Mouse (Mus musculus) lung, postnatal 0 days (tissue): ENCODE results near the gene Aknad1. TPM values are rescaled to one million over a fixed set of nuclear protein-coding genes. Genes with fewer than 3 reads are reported as not detected.

Experiments used
- ATAC-seq: fragments of 200-750 bp; cut with Nextera tagmentation; 2 replicates; pipeline ENCODE4 v1.8.0; 2017; ENCODE audit warnings: moderate library complexity
- DNase-seq: peaks from one replicate; pipeline ENCODE4 v3.0.0-alpha.2; 2016; ENCODE audit warnings: low spot score
- H3K27ac ChIP-seq: fragments of 300-500 bp; sonication (generic); 2 replicates; pipeline ENCODE4 v1.5.1; 2014; ENCODE audit warnings: antibody characterized with exemption, mild to moderate bottlenecking, low read length, mixed read lengths
- H3K27me3 ChIP-seq: fragments of 300-500 bp; sonication (generic); replicated peaks from 2 replicates; pipeline ENCODE4 v1.6.1; 2014; ENCODE audit warnings: low read length, mixed read lengths; ENCODE audit not compliant: insufficient read depth
- H3K36me3 ChIP-seq: fragments of 300-500 bp; sonication (generic); 2 replicates; pipeline ENCODE4 v1.6.1; 2014; ENCODE audit warnings: low read length, mixed read lengths; ENCODE audit not compliant: insufficient read depth
- H3K4me1 ChIP-seq: fragments of 300-500 bp; sonication (generic); 2 replicates; pipeline ENCODE4 v1.6.1; 2014; ENCODE audit warnings: antibody characterized with exemption, low read depth, low read length, mixed read lengths; ENCODE audit not compliant: insufficient read depth
- H3K4me2 ChIP-seq: fragments of 300-500 bp; sonication (generic); replicated peaks from 2 replicates; pipeline ENCODE4 v1.6.1; 2014; ENCODE audit warnings: low read depth, mild to moderate bottlenecking, low read length, moderate library complexity, mixed read lengths
- H3K4me3 ChIP-seq: fragments of 300-500 bp; sonication (generic); 2 replicates; pipeline ENCODE4 v1.5.1; 2014; ENCODE audit warnings: low read depth, low read length
- H3K9ac ChIP-seq: fragments of 300-500 bp; sonication (generic); replicated peaks from 2 replicates; pipeline ENCODE4 v1.6.1; 2014; ENCODE audit warnings: low read depth, mild to moderate bottlenecking
- H3K9me3 ChIP-seq: fragments of 300-500 bp; sonication (generic); 2 replicates; pipeline ENCODE4 v1.6.1; 2016; ENCODE audit warnings: low read length, mixed read lengths
- CTCF ChIP-seq: IDR thresholded peaks from 2 replicates; pipeline ENCODE4 v1.5.1; 2016; ENCODE audit warnings: antibody characterized with exemption, mild to moderate bottlenecking
- EP300 ChIP-seq: IDR thresholded peaks from 2 replicates; pipeline ENCODE4 v1.6.1; 2016; ENCODE audit warnings: antibody characterized with exemption, mild to moderate bottlenecking, control low read depth
- WGBS: fragments of 180-500 bp; shearing (Covaris S2); extraction: QIAGEN DNeasy Blood & Tissue Kit; methylation state at CpG from one replicate; pipeline ENCODE4 v1.1.7; 2014; 5-methylcytosine and 5-hydroxymethylcytosine counted together
- polyA plus RNA-seq: library from polyadenylated mRNA; unstranded; fragments of >200 nt; fragmentation: Nextera tagmentation; extraction: Ambion mirVana; gene quantifications from 2 replicates; pipeline ENCODE4 v1.2.1, GENCODE M21; 2015

The Aknad1 gene
- polyA plus RNA-seq, 1 experiment from 2014 or later = 0.21 TPM

DNA sequence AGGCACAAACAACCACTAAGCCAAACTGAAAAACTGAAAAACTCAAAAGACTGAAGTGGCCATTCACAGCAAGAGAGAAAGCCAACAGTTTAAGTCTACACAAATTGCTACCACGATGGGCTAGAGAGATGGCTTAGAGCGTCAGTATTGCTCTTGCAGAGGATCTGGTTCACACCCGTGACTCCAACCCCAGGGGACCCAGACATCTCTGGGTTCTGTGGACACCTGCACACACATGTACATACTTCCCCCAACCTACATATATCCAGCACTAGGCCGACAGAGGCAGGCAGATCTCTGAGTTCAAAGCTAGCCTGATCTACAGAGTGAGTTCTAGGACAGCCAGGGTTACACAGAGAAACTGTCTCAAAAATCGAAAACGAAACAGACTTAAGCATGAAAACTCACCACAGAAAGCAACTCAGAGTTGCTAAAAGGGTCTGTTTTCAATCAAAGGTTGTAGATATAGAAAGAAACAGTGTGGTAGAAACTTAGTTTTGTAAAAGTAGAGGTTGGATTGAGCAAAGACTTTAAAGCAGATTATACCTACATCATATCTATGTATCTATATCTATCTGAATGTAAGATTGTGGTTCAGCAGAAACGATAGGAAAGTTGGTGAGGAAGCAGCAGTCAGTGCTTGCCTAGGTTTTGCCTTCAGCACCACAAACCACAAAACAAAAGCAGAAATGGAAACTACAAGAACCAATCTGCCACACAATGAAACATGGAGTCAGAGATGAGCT lies 56.3 kb downstream of the Aknad1 start:
- no peak for TF ChIP-seq CTCF
- no peak for TF ChIP-seq EP300
- no peak for DNase-seq
- no peak overlapping the region for H3K4me3 ChIP-seq
- peaks cover 32% of the 10 kb centered on the region for H3K36me3 ChIP-seq
- H3K27me3 ChIP-seq = no peaks in the 10 kb centered on the region
- WGBS = 90% methylated on average over 7 of the region's 7 CpGs
- no peak overlapping the region for H3K9ac ChIP-seq
- H3K9me3 ChIP-seq = no peaks in the 10 kb centered on the region
- ATAC-seq = no peak
- no peak overlapping the region for H3K27ac ChIP-seq
- H3K4me1 ChIP-seq = no peaks in the 10 kb centered on the region
- H3K4me2 ChIP-seq = no peak overlapping the region

DNA sequence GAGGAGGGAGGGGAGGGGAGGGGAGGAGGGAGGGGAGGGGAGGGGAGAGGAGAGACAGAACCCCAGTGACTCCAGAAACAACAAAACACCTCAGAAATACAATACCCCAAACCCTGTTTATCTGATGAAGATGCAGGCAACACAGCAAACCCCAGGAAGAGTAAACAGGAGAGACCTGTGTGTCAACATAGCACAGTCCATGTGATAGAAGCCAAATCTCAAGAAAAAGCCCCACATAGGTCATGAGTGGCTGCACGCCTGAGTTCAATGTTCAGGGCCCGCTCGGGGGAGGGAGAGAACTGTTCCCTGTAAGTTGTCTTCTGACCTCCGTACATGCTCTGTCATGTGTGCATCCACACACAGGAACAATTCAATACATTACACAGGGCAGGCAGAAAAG lies 56.9 kb downstream of the Aknad1 start:
- H3K27me3 ChIP-seq = no peaks in the 10 kb centered on the region
- ATAC-seq (no peak), DNase-seq (no peak)
- no peak overlapping the region for H3K4me2 ChIP-seq
- TF ChIP-seq EP300 = no peak
- TF ChIP-seq CTCF = no peak
- H3K27ac ChIP-seq = no peak overlapping the region
- no peaks in the 10 kb centered on the region for H3K9me3 ChIP-seq
- no peak overlapping the region for H3K4me3 ChIP-seq
- WGBS = 89% methylated on average over 4 of the region's 4 CpGs
- no peak overlapping the region for H3K9ac ChIP-seq
- peaks cover 38% of the 10 kb centered on the region for H3K36me3 ChIP-seq
- no peaks in the 10 kb centered on the region for H3K4me1 ChIP-seq

DNA sequence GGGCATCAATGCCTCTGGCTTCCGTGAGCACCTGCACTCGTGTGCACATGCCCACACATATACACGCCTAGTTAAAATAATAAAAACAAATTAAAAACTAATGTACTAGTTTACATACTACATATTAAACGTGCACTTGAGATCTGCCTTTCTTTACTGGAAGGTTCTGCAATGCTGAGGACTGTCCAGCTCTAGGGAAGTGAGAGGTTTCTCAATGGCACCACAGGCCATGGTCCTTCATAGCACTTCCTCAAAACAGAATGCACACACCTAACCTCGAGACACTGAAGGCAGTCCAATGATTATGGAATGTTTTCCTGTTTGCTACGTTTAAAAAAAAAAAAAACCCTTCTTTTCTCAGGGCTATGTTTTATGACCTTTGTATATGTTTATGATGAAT lies 58.3 kb downstream of the Aknad1 start:
- Histone ChIP-seq H3K27me3 (no peaks in the 10 kb centered on the region), H3K9ac (no peak overlapping the region), H3K4me2 (no peak overlapping the region), H3K27ac (no peak overlapping the region), H3K4me1 (no peaks in the 10 kb centered on the region), H3K36me3 (peaks cover 40% of the 10 kb centered on the region), H3K4me3 (no peak overlapping the region), H3K9me3 (no peaks in the 10 kb centered on the region)
- no peak for TF ChIP-seq CTCF
- DNase-seq (peak; percentile 20), ATAC-seq (no peak)
- 81% methylated on average over 6 of the region's 6 CpGs for WGBS

DNA sequence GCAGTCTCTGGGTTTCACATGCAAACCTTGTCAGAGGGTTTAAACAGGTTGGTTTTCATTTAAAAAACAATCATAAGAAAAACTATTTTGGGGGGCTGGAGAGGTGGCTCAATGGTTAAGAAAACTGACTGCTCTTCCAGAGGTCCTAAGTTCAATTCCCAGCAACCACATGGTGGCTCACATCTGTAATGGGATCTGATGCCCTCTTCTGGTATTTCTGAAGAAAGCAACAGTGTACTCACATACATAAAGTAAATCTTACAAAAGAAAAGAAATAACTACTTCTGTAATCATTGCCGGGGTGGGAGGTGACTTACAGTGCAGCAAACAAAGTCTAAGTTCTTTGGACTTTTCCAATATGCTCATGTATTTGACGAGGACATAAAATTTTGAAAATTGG lies 58.9 kb downstream of the Aknad1 start:
- Histone ChIP-seq H3K9me3 (no peaks in the 10 kb centered on the region), H3K27me3 (no peaks in the 10 kb centered on the region), H3K27ac (no peak overlapping the region), H3K4me3 (no peak overlapping the region), H3K36me3 (peaks cover 45% of the 10 kb centered on the region), H3K4me2 (no peak overlapping the region), H3K4me1 (no peaks in the 10 kb centered on the region), H3K9ac (no peak overlapping the region)
- whole genome bisulfite sequencing = 77% methylated on average over 2 of the region's 2 CpGs
- ATAC-seq = no peak
- no peak for TF ChIP-seq EP300
- TF ChIP-seq CTCF = peak; percentile 48
- DNase-seq = peak; percentile 37

DNA sequence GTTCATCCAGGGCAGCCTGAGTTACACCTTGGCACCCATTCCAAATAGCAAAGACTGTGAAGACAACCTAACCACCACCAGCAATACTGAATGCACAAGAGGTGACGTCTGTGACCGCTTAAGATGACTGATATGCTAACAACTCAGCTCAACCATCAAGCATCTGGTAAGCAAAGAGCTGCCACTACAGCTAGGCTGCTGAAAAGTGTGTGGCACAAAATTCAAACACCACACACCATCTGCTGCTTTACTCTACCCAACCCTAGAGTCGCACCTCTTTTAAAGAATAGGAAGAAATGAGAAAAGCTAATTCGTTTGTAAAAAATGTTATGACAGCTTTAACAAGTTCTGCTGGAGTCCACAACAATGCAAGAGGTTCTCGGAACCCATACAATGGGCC lies 66.2 kb downstream of the Aknad1 start:
- peaks cover 36% of the 10 kb centered on the region for H3K36me3 ChIP-seq
- WGBS = 87% methylated on average over 5 of the region's 5 CpGs

DNA sequence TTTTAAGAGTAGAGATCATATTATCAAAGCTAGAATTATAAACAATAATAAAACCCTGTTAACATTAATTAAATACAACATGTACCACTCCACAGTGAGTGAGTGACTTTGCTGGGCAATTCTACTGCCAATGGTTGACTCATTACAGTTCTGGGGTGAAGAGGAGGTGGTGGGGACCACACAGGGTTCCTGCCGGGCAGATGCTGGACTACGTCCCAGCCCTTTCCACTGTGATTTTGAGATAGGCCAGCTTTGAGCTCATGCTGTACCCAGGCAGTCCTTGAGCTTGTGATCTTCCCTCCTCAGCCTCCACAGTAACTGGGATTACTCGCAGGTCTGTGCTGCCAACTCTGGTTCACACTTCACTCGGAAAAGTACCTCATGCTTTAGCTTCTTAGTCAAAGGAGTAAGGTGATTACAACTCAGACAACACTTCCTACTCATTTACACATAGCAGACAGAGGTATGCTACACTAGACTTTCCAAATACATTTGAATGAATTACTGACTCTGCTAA lies 71.3 kb downstream of the Aknad1 start:
- H3K9me3 ChIP-seq = no peaks in the 10 kb centered on the region
- no peak overlapping the region for H3K27ac ChIP-seq
- ATAC-seq (peak; percentile 79), DNase-seq (peak; percentile 44)
- no peaks in the 10 kb centered on the region for H3K4me1 ChIP-seq
- H3K27me3 ChIP-seq = no peaks in the 10 kb centered on the region
- TF ChIP-seq EP300 = peak; percentile 10; the same call in 1 of the 2 replicates
- TF ChIP-seq CTCF = no peak
- H3K4me3 ChIP-seq = no peak overlapping the region
- no peak overlapping the region for H3K4me2 ChIP-seq
- WGBS = 57% methylated on average over 4 of the region's 4 CpGs
- H3K36me3 ChIP-seq = peaks cover 25% of the 10 kb centered on the region; the same call in 1 of the 2 replicates
- no peak overlapping the region for H3K9ac ChIP-seq

More for the DNA sequence above, 66.2 kb downstream of the Aknad1 start:
- TF ChIP-seq EP300 (no peak), CTCF (no peak)
- DNase-seq (no peak), ATAC-seq (no peak)
- Histone ChIP-seq H3K4me2 (no peak overlapping the region), H3K27ac (no peak overlapping the region), H3K4me1 (no peaks in the 10 kb centered on the region), H3K27me3 (no peaks in the 10 kb centered on the region), H3K4me3 (no peak overlapping the region), H3K9ac (no peak overlapping the region), H3K9me3 (no peaks in the 10 kb centered on the region)
